Mouse (Mus musculus): ENCODE data around the gene Chic2.

The Chic2 gene

GRCm38 (mm10) chr5:74975507-74975906 lies 69.1 kb downstream of the Chic2 start:
- no peak for DNase-seq (ENCODE audit: low spot score)

- DNase-seq (ENCODE audit: low spot score) = peak; percentile 79
These were observed 69.7 kb downstream of the Chic2 start for GRCm38 (mm10) chr5:74974726-74975411.

GRCm38 (mm10) chr5:74974061-74974581 lies 70.5 kb downstream of the Chic2 start:
- DNase-seq (ENCODE audit: low spot score) = peak; percentile 66

GRCm38 (mm10) chr5:74971418-74971817 lies 73.2 kb downstream of the Chic2 start:
- no peak for DNase-seq (ENCODE audit: low spot score)

GRCm38 (mm10) chr5:74969341-74969740 lies 75.2 kb downstream of the Chic2 start:
- DNase-seq (ENCODE audit: low spot score) = no peak

GRCm38 (mm10) chr5:74967882-74968281 lies 76.7 kb downstream of the Chic2 start:
- DNase-seq (ENCODE audit: low spot score) = no peak

GRCm38 (mm10) chr5:74966891-74967290 lies 77.7 kb downstream of the Chic2 start:
- no peak for DNase-seq (ENCODE audit: low spot score)

- no peak for DNase-seq (ENCODE audit: low spot score)
These were observed 81.8 kb downstream of the Chic2 start for GRCm38 (mm10) chr5:74962771-74963170.

- DNase-seq (ENCODE audit: low spot score) = peak; percentile 70
These were observed 83.6 kb downstream of the Chic2 start for GRCm38 (mm10) chr5:74960840-74961543.

GRCm38 (mm10) chr5:74960306-74960705 lies 84.3 kb downstream of the Chic2 start:
- no peak for DNase-seq (ENCODE audit: low spot score)

- DNase-seq (ENCODE audit: low spot score) = no peak
These were observed 87.1 kb downstream of the Chic2 start for GRCm38 (mm10) chr5:74957293-74958076.

GRCm38 (mm10) chr5:74956335-74956734 lies 88.2 kb downstream of the Chic2 start:
- DNase-seq (ENCODE audit: low spot score) = no peak

GRCm38 (mm10) chr5:74955565-74955964 lies 89.0 kb downstream of the Chic2 start:
- no peak for DNase-seq (ENCODE audit: low spot score)

- no peak for DNase-seq (ENCODE audit: low spot score)
These were observed 91.6 kb downstream of the Chic2 start for GRCm38 (mm10) chr5:74952938-74953337.

- no peak for DNase-seq (ENCODE audit: low spot score)
These were observed 93.2 kb downstream of the Chic2 start for GRCm38 (mm10) chr5:74951375-74951774.

GRCm38 (mm10) chr5:74949298-74949697 lies 95.3 kb downstream of the Chic2 start:
- DNase-seq (ENCODE audit: low spot score) = no peak

GRCm38 (mm10) chr5:74948482-74948881 lies 96.1 kb downstream of the Chic2 start:
- peak; percentile 39 for DNase-seq (ENCODE audit: low spot score)
